Mouse (Mus musculus): ENCODE data around the gene Tef. TPM values are rescaled to one million over a fixed set of nuclear protein-coding genes. Genes with fewer than 3 reads are reported as not detected.

Tef gene
- polyA plus RNA-seq, 1 experiment from 2014 or later, result 24.0 TPM

GRCm38 (mm10) chr15:81803425-81803951 is 1.3 kb downstream of the Tef start:
- H3K4me2 ChIP-seq, result no peak overlapping the region
- WGBS, result 57% methylated on average over 4 of the region's 4 CpGs

DNA sequence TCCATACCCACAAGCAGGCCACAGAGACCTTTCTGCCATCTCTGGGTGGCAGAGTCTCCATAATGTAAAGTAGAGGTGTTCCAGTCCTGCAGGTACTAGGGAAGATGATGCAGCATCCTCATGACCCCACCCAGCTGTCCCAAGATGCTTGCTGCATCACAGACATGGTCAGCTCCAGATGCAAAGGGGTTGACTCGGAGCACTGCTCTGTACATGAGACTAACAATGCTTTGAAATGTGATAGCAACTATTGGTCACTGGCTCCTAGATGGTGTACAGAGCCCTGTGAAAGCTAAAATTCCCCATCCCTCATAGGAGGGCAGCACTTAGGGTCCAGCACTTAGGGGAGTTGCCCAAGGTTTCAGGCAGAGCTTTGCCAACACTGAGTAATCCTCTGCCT is 2.0 kb downstream of the Tef start:
- Histone ChIP-seq H3K9me3 (no peaks in the 10 kb centered on the region), H3K36me3 (replicated peaks) (no peaks in the 10 kb centered on the region), H3K27me3 (replicated peaks) (no peaks in the 10 kb centered on the region), H3K4me2 (no peak overlapping the region), H3K4me1 (peaks cover 16% of the 10 kb centered on the region), H3K27ac (no peak overlapping the region), H3K9ac (no peak overlapping the region), H3K4me3 (no peak overlapping the region)
- WGBS, result 50% methylated on average over 1 of the region's 1 CpGs
- no peak for ATAC-seq (replicated peaks)

More at GRCm38 (mm10) chr15:81803425-81803951, 1.3 kb downstream of the Tef start:
- Histone ChIP-seq H3K27me3 (replicated peaks) (no peaks in the 10 kb centered on the region), H3K27ac (no peak overlapping the region), H3K36me3 (replicated peaks) (no peaks in the 10 kb centered on the region), H3K4me3 (no peak overlapping the region), H3K9ac (no peak overlapping the region), H3K4me1 (peaks cover 16% of the 10 kb centered on the region), H3K9me3 (no peaks in the 10 kb centered on the region)
- no peak for ATAC-seq (replicated peaks)

DNA sequence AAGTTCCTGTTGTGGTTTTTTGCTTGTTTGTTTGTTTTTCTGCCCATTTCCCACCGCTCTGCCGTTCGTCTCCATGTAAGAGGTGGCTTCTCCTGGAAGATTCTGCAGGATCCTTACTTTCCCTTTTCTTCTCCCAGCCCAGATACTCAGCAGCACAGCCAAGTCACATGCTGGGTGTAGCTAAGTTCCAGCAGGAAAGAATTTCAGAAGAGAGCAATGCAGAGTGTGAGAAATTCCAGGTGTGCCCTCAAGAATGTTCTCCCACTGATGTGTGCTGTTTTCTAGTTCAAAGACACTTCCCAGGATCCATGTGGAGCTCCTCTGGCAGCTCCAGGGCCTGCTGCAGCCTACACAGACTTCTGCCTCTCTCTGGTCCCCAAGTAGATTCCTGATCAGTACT is 2.7 kb downstream of the Tef start:
- H3K36me3 ChIP-seq (replicated peaks), result no peaks in the 10 kb centered on the region
- no peak overlapping the region for H3K4me2 ChIP-seq
- H3K27ac ChIP-seq, result no peak overlapping the region
- no peak overlapping the region for H3K4me3 ChIP-seq
- no peaks in the 10 kb centered on the region for H3K9me3 ChIP-seq
- no peaks in the 10 kb centered on the region for H3K27me3 ChIP-seq (replicated peaks)
- peaks cover 21% of the 10 kb centered on the region for H3K4me1 ChIP-seq
- WGBS, result 83% methylated on average over 3 of the region's 3 CpGs
- no peak overlapping the region for H3K9ac ChIP-seq
- no peak for ATAC-seq (replicated peaks)

- Histone ChIP-seq H3K27me3 (replicated peaks) (no peaks in the 10 kb centered on the region), H3K4me1 (peaks cover 27% of the 10 kb centered on the region), H3K27ac (no peak overlapping the region), H3K9me3 (no peaks in the 10 kb centered on the region), H3K4me3 (no peak overlapping the region), H3K36me3 (replicated peaks) (no peaks in the 10 kb centered on the region), H3K4me2 (no peak overlapping the region), H3K9ac (no peak overlapping the region)
- no peak for ATAC-seq (replicated peaks)
- WGBS, result 42% methylated on average over 6 of the region's 6 CpGs
Measured at GRCm38 (mm10) chr15:81805624-81806023, 3.4 kb downstream of the Tef start.

DNA sequence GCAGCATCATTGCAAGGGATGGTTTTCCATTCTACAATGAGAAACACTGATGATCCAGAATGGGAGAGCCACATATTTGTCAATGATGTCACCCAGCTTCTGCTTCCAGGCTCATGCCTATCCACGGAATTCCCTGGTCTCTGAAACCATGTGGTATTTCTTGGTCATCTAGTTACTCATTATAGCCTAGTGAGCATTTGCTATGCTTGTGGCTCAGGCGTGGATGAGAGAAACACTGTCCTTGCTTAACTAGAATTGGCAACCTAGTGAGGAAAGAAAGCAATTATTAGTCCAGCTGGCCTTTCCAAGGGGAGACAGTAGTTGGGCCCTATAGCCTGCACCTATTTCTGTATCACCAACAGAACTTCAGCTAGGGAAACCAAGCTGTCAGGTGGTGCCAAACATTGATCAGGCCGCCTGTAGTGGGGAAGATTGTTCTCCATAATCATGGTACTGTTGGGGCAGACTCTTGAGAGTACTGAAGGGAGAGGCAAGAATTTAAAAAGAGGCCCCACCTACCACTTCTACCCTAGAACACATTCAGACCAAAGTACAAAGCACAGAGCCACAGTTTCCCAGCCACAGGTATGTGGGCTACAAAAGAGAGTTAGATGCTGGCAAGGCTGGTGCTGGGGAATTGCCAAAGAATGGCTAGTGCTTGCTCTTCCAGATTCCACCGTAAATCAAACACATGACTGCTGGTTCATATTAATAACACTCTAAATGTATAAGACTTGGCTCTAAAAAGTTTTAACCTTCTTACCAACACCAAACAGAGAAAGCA is 4.6 kb downstream of the Tef start:
- 86% methylated on average over 4 of the region's 4 CpGs for WGBS
- Histone ChIP-seq H3K4me1 (peaks cover 29% of the 10 kb centered on the region), H3K27me3 (replicated peaks) (no peaks in the 10 kb centered on the region), H3K4me3 (no peak overlapping the region), H3K9ac (no peak overlapping the region), H3K36me3 (replicated peaks) (no peaks in the 10 kb centered on the region), H3K27ac (no peak overlapping the region), H3K4me2 (no peak overlapping the region), H3K9me3 (no peaks in the 10 kb centered on the region)
- no peak for ATAC-seq (replicated peaks)

GRCm38 (mm10) chr15:81808799-81809198 is 6.6 kb downstream of the Tef start:
- Histone ChIP-seq H3K36me3 (replicated peaks) (no peaks in the 10 kb centered on the region), H3K4me2 (no peak overlapping the region), H3K4me1 (peaks cover 32% of the 10 kb centered on the region), H3K9ac (no peak overlapping the region), H3K9me3 (no peaks in the 10 kb centered on the region), H3K27me3 (replicated peaks) (no peaks in the 10 kb centered on the region), H3K27ac (no peak overlapping the region), H3K4me3 (no peak overlapping the region)
- WGBS, result 72% methylated on average over 2 of the region's 2 CpGs
- ATAC-seq (replicated peaks), result no peak

GRCm38 (mm10) chr15:81809550-81809949 is 7.3 kb downstream of the Tef start:
- H3K4me1 ChIP-seq, result peaks cover 38% of the 10 kb centered on the region
- H3K4me3 ChIP-seq, result no peak overlapping the region
- H3K27ac ChIP-seq, result peak overlapping the region; percentile 88
- ATAC-seq (replicated peaks), result no peak
- H3K4me2 ChIP-seq, result peak overlapping the region; percentile 89; the same call in 1 of the 2 replicates
- WGBS, result 49% methylated on average over 1 of the region's 1 CpGs
- H3K9ac ChIP-seq, result 0 out of 2 replicates have a peak overlapping the region, but pooled peaks have one; percentile 71
- no peaks in the 10 kb centered on the region for H3K36me3 ChIP-seq (replicated peaks)
- H3K27me3 ChIP-seq (replicated peaks), result no peaks in the 10 kb centered on the region
- no peaks in the 10 kb centered on the region for H3K9me3 ChIP-seq

GRCm38 (mm10) chr15:81810150-81810549 is 7.9 kb downstream of the Tef start:
- 0% methylated on average over 10 of the region's 10 CpGs for WGBS
- peak overlapping the region; percentile 83 for H3K4me3 ChIP-seq

DNA sequence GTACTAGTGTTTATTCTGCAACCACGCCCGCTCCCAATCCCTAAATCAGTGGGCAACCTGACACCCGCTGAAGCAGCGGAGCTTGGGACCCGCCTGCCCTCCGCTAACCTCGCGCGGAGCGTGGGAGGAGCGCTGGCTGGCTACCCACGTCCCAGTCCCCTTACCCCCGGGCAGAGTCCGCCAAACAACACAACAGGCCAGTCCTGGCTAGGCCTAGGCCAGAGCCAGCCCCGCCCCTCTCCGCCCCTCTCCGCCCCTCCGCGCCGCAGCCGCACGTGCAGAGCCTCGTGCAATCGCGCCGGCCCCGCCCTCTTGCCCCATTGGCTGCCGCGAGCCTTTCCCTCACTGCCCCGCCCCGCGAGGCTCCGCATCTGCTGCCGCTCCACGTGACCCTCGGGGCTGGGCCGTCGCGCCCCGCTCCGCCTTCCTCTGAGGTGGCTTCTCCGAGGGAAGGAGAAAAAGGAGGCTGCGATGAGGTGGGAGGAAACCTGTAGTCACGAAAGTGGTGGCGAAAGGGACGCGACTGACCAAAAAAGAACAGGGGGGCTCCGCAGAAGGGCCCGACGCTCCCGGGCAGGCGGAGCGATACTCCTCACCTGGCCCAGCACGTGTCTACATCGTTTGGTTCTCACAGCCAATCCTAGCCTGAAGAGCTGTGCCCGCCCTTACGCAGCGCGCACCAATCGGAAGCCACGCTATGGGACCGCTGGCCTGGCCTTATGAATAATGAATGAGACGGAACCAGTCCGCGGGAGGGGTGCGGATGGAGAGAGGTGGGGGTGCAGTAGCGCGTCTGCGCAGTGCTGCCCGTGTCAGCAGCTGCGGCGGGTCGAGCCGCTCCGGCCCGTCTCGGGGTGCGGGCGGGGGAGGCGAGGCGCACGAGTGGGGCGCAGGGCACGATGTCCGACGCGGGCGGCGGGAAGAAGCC is 8.7 kb downstream of the Tef start:
- Histone ChIP-seq H3K9ac (peak overlapping the region; percentile 85), H3K27me3 (replicated peaks) (no peaks in the 10 kb centered on the region), H3K27ac (peak overlapping the region; percentile 88), H3K36me3 (replicated peaks) (peaks cover 10% of the 10 kb centered on the region; the same call in 1 of the 2 replicates), H3K4me2 (peak overlapping the region; percentile 89), H3K4me1 (peaks cover 38% of the 10 kb centered on the region), H3K4me3 (peak overlapping the region; percentile 83), H3K9me3 (no peaks in the 10 kb centered on the region)
- ATAC-seq (replicated peaks), result peak; percentile 99
- under 1% methylated on average over 86 of the region's 89 CpGs for WGBS

More at GRCm38 (mm10) chr15:81810150-81810549, 7.9 kb downstream of the Tef start:
- H3K9ac ChIP-seq, result peak overlapping the region; percentile 71
- ATAC-seq (replicated peaks), result no peak
- H3K27me3 ChIP-seq (replicated peaks), result no peaks in the 10 kb centered on the region
- no peaks in the 10 kb centered on the region for H3K9me3 ChIP-seq
- peak overlapping the region; percentile 89 for H3K4me2 ChIP-seq
- 0 out of 2 replicates have a peak, but pooled peaks cover 3% of the 10 kb centered on the region for H3K36me3 ChIP-seq (replicated peaks)
- H3K27ac ChIP-seq, result peak overlapping the region; percentile 88
- peaks cover 38% of the 10 kb centered on the region for H3K4me1 ChIP-seq

DNA sequence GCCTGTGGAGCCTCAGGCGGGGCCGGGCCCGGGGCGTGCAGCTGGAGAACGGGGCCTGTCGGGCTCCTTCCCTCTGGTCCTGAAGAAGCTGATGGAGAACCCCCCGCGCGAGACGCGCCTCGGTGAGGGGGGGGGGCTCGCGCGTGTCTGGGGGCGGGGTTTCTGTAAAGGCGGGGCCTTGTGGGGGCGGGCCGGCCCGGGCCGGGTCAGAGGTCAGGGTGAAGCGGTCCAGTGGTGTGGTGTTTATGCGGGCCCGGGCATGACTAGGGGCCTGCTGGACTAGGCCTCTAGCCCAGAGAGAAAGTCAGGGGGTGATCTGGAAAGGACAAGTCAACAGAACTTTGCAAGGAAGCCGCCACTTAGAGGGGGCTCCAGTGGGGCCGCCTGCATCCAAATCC is 9.4 kb downstream of the Tef start:
- peak overlapping the region; percentile 89 for H3K4me2 ChIP-seq
- peaks cover 16% of the 10 kb centered on the region for H3K36me3 ChIP-seq (replicated peaks)
- WGBS, result 0% methylated on average over 16 of the region's 26 CpGs
- H3K27ac ChIP-seq, result peak overlapping the region; percentile 88
- peaks cover 38% of the 10 kb centered on the region for H3K4me1 ChIP-seq
- H3K9ac ChIP-seq, result peak overlapping the region; percentile 85
- peak overlapping the region; percentile 83 for H3K4me3 ChIP-seq
- H3K27me3 ChIP-seq (replicated peaks), result no peaks in the 10 kb centered on the region
- peak; percentile 9 for ATAC-seq (replicated peaks)
- no peaks in the 10 kb centered on the region for H3K9me3 ChIP-seq

DNA sequence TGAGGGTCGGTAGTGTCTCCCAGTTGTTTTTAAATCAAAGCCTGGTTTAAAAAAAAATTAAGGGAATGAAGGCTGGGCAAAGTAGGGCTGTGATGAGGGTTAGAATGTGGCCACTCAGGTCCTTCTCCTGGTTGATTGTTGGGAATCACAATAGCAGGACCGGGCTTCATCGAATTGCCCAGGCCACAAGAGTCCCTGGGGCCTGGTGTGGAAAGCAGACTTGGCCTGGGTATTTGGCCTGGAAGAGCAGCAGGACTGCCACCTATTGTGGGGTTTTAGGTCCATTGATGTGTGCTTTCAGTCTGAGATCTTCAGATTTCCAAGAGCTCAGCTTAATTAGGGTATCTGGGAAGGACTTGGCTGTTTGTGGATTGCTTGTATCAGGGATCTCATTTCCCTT is 10.1 kb downstream of the Tef start:
- Histone ChIP-seq H3K9me3 (no peaks in the 10 kb centered on the region), H3K36me3 (replicated peaks) (peaks cover 23% of the 10 kb centered on the region), H3K27ac (0 out of 2 replicates have a peak overlapping the region, but pooled peaks have one; percentile 88), H3K9ac (peak overlapping the region; percentile 85), H3K4me1 (peaks cover 38% of the 10 kb centered on the region), H3K4me2 (peak overlapping the region; percentile 89), H3K4me3 (peak overlapping the region; percentile 83), H3K27me3 (replicated peaks) (no peaks in the 10 kb centered on the region)
- 23% methylated on average over 3 of the region's 3 CpGs for WGBS
- no peak for ATAC-seq (replicated peaks)

Data from midbrain, embryonic 15.5 days (tissue).